Mouse (Mus musculus): ENCODE results near the gene Rdh9.

- TF ChIP-seq CTCF (IDR thresholded peaks at IDR 0.05; ENCODE audit: control insufficient read depth, insufficient read depth, insufficient replicate concordance, low read depth, low read length) (no peak), POLR2A (IDR thresholded peaks at IDR 0.05; ENCODE audit: control insufficient read depth, low read depth, low read length) (no peak)
Observed at GRCm38 (mm10) chr10:127763914-127764680, 12.1 kb upstream of the Rdh9 start.

Measured in testis, adult 2 months (tissue).